In the genomic region with DNA sequence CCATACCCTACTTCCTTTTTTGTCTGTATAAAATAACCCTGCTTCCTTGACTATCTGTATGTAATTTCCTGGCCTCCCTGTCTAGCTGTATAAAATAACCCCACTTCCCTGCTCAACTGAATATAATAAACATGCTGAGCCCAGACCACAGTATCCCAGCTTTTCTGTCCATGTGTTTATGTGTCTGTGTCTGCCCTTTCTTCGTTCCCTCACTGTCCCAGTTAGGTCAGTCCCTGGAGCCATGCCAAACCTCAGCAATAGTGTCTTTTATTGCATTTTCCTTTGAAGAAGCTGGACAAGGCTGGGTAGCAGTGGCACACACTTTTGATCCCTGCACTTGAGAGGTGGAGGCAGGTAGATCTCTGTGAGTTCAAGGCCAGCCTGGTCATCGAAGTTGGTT, we compare ENCODE assay signal across 19 mouse cellular contexts.
DNase-seq lines count a peak whose midpoint lies in the region; ATAC-seq lines count a peak whose summit lies in the region.
"Had no signal": no experiment of that assay in that cellular context is flagged by ENCODE, and none has a peak within 500 bp of the region (broad histone marks: within the 10 kb centered on the region; RNA-seq: fewer than 3 reads in every experiment).

No protein-coding gene starts in this region.

- H3K4me2 ChIP-seq in lung, embryonic 16.5 days (ENCODE audit: low read depth, low read length) = no peak overlapping the region
- H3K4me2 ChIP-seq: forebrain, embryonic 15.5 days; hindbrain, embryonic 14.5 days; liver, embryonic 12.5 days; neural tube, embryonic 13.5 days had no signal

- peak; percentile 59; the same call in 1 of the 2 replicates for ATAC-seq in lung, embryonic 16.5 days (ENCODE audit: low read depth)
- ATAC-seq: activated CD4-positive, CD25-positive, alpha-beta regulatory T cell, adult 4 months; forebrain, embryonic 15.5 days; liver, embryonic 12.5 days; Patski had no signal

- 33% methylated on average over 2 of the region's 2 CpGs for WGBS in lung, embryonic 16.5 days

- no peak overlapping the region for H3K9ac ChIP-seq in lung, embryonic 16.5 days (ENCODE audit: low read length)
- H3K9ac ChIP-seq: forebrain, embryonic 15.5 days; hindbrain, embryonic 14.5 days; liver, embryonic 12.5 days; neural tube, embryonic 13.5 days had no signal

- H3K4me3 ChIP-seq in lung, embryonic 16.5 days (ENCODE audit: low read length) = no peak overlapping the region
- H3K4me3 ChIP-seq: forebrain, embryonic 15.5 days; layer of hippocampus, adult 2 months; liver, embryonic 12.5 days; midbrain, embryonic 10.5 days; neural tube, embryonic 13.5 days had no signal

- peak; percentile 8 to 21 for DNase-seq in cerebellum, postnatal 10 days
- DNase-seq in cerebellum, postnatal 36 days = no peak
- peak; percentile 5 for DNase-seq in heart, postnatal 4 days
- no peak for DNase-seq in heart, adult 9 months (ENCODE audit: low spot score in 2 of 2)
- DNase-seq in lung, postnatal 25 days (ENCODE audit: low spot score) = no peak
- DNase-seq in adrenal gland, postnatal 14 days = peak; percentile 9
- DNase-seq in urinary bladder, adult 2 months (ENCODE audit: low spot score) = no peak
- DNase-seq: kidney, adult 11 months; right cerebral cortex, postnatal 25 days; thymus, postnatal 14 days had no signal

- no peaks in the 10 kb centered on the region for H3K4me1 ChIP-seq in lung, embryonic 16.5 days (replicated peaks; ENCODE audit: control insufficient read depth, insufficient read depth, low read length)
- H3K4me1 ChIP-seq: forebrain, embryonic 15.5 days; liver, embryonic 12.5 days; midbrain, embryonic 10.5 days; neural tube, embryonic 13.5 days had no signal

- H3K27me3 ChIP-seq in lung, embryonic 16.5 days (ENCODE audit: control insufficient read depth, insufficient read depth, low read depth, low read length) = no peaks in the 10 kb centered on the region
- H3K27me3 ChIP-seq: forebrain, embryonic 15.5 days; liver, embryonic 12.5 days; neural tube, embryonic 13.5 days had no signal

- no peak overlapping the region for H3K27ac ChIP-seq in lung, embryonic 16.5 days (ENCODE audit: low read length)
- H3K27ac ChIP-seq: forebrain, embryonic 15.5 days; hindbrain, embryonic 14.5 days; layer of hippocampus, adult 2 months; liver, embryonic 12.5 days; midbrain, embryonic 10.5 days; neural tube, embryonic 13.5 days had no signal

- no peaks in the 10 kb centered on the region for H3K9me3 ChIP-seq in lung, embryonic 16.5 days (ENCODE audit: control insufficient read depth, low read length)
- H3K9me3 ChIP-seq: forebrain, embryonic 15.5 days; liver, embryonic 12.5 days; midbrain, embryonic 10.5 days; neural tube, embryonic 13.5 days had no signal

- H3K36me3 ChIP-seq in lung, embryonic 16.5 days (ENCODE audit: control insufficient read depth, insufficient read depth, low read length) = no peaks in the 10 kb centered on the region
- H3K36me3 ChIP-seq: forebrain, embryonic 15.5 days; liver, embryonic 12.5 days; midbrain, embryonic 10.5 days; neural tube, embryonic 13.5 days had no signal

Comparison
In these comparisons a context has a peak if more than half of its experiments do, and no peak if none do; other contexts are left out.
1. DNase-seq: peak in cerebellum, postnatal 10 days (2 of 2), heart, postnatal 4 days (single experiment) and adrenal gland, postnatal 14 days (single experiment); none in cerebellum, postnatal 36 days (0 of 2), heart, adult 9 months (0 of 2), lung, postnatal 25 days (single experiment) and urinary bladder, adult 2 months (single experiment).